Mouse (Mus musculus): Measurements from ENCODE around the gene Pnpla7. TPM values are rescaled to one million over a fixed set of nuclear protein-coding genes. Genes with fewer than 3 reads are reported as not detected.

Gene Pnpla7
- total RNA-seq, 1 experiment from 2014 or later, result 87.6 TPM

- no peak for ATAC-seq (replicated peaks; ENCODE audit: insufficient number of reproducible peaks, low FRiP score, low TSS enrichment, poor library complexity, severe bottlenecking)
Measured at GRCm38 (mm10) chr2:25055409-25056155, 79.7 kb downstream of the Pnpla7 start.

GRCm38 (mm10) chr2:25058926-25059325 lies 83.1 kb downstream of the Pnpla7 start:
- ATAC-seq (replicated peaks; ENCODE audit: insufficient number of reproducible peaks, low FRiP score, low TSS enrichment, poor library complexity, severe bottlenecking), result no peak

GRCm38 (mm10) chr2:25063523-25063922 lies 87.7 kb downstream of the Pnpla7 start:
- ATAC-seq (replicated peaks; ENCODE audit: insufficient number of reproducible peaks, low FRiP score, low TSS enrichment, poor library complexity, severe bottlenecking), result no peak

- ATAC-seq (replicated peaks; ENCODE audit: insufficient number of reproducible peaks, low FRiP score, low TSS enrichment, poor library complexity, severe bottlenecking), result no peak
Measured at GRCm38 (mm10) chr2:25064285-25064684, 88.5 kb downstream of the Pnpla7 start.

GRCm38 (mm10) chr2:25065537-25065936 lies 89.7 kb downstream of the Pnpla7 start:
- no peak for ATAC-seq (replicated peaks; ENCODE audit: insufficient number of reproducible peaks, low FRiP score, low TSS enrichment, poor library complexity, severe bottlenecking)

- ATAC-seq (replicated peaks; ENCODE audit: insufficient number of reproducible peaks, low FRiP score, low TSS enrichment, poor library complexity, severe bottlenecking), result no peak
Measured at GRCm38 (mm10) chr2:25066552-25066951, 90.7 kb downstream of the Pnpla7 start.

GRCm38 (mm10) chr2:25069537-25069936 lies 93.7 kb downstream of the Pnpla7 start:
- ATAC-seq (replicated peaks; ENCODE audit: insufficient number of reproducible peaks, low FRiP score, low TSS enrichment, poor library complexity, severe bottlenecking), result no peak

GRCm38 (mm10) chr2:25072398-25072797 lies 96.6 kb downstream of the Pnpla7 start:
- ATAC-seq (replicated peaks; ENCODE audit: insufficient number of reproducible peaks, low FRiP score, low TSS enrichment, poor library complexity, severe bottlenecking), result no peak

- no peak for ATAC-seq (replicated peaks; ENCODE audit: insufficient number of reproducible peaks, low FRiP score, low TSS enrichment, poor library complexity, severe bottlenecking)
Measured at GRCm38 (mm10) chr2:25075506-25075905, 99.7 kb downstream of the Pnpla7 start.

GRCm38 (mm10) chr2:25078967-25079366 lies 103.1 kb downstream of the Pnpla7 start:
- no peak for ATAC-seq (replicated peaks; ENCODE audit: insufficient number of reproducible peaks, low FRiP score, low TSS enrichment, poor library complexity, severe bottlenecking)

- ATAC-seq (replicated peaks; ENCODE audit: insufficient number of reproducible peaks, low FRiP score, low TSS enrichment, poor library complexity, severe bottlenecking), result no peak
Measured at GRCm38 (mm10) chr2:25080076-25080475, 104.2 kb downstream of the Pnpla7 start, which contains the start of gene Entpd8. Gene Entpd8, plus strand, starts transcription at chr2:25080304.

GRCm38 (mm10) chr2:25083697-25084096 lies 107.9 kb downstream of the Pnpla7 start:
- no peak for ATAC-seq (replicated peaks; ENCODE audit: insufficient number of reproducible peaks, low FRiP score, low TSS enrichment, poor library complexity, severe bottlenecking)

- no peak for ATAC-seq (replicated peaks; ENCODE audit: insufficient number of reproducible peaks, low FRiP score, low TSS enrichment, poor library complexity, severe bottlenecking)
Measured at GRCm38 (mm10) chr2:25085571-25085970, 109.7 kb downstream of the Pnpla7 start.

- ATAC-seq (replicated peaks; ENCODE audit: insufficient number of reproducible peaks, low FRiP score, low TSS enrichment, poor library complexity, severe bottlenecking), result no peak
Measured at GRCm38 (mm10) chr2:25087842-25088241, 112.0 kb downstream of the Pnpla7 start.

- no peak for ATAC-seq (replicated peaks; ENCODE audit: insufficient number of reproducible peaks, low FRiP score, low TSS enrichment, poor library complexity, severe bottlenecking)
Measured at GRCm38 (mm10) chr2:25088636-25089035, 112.8 kb downstream of the Pnpla7 start.

GRCm38 (mm10) chr2:25094785-25095108 lies 118.9 kb downstream of the Pnpla7 start:
- ATAC-seq (replicated peaks; ENCODE audit: insufficient number of reproducible peaks, low FRiP score, low TSS enrichment, poor library complexity, severe bottlenecking), result no peak

- no peak for ATAC-seq (replicated peaks; ENCODE audit: insufficient number of reproducible peaks, low FRiP score, low TSS enrichment, poor library complexity, severe bottlenecking)
Measured at GRCm38 (mm10) chr2:25095109-25095850, 119.4 kb downstream of the Pnpla7 start, which contains the start of gene Noxa1. Gene Noxa1, minus strand, starts transcription at chr2:25095149.

- ATAC-seq (replicated peaks; ENCODE audit: insufficient number of reproducible peaks, low FRiP score, low TSS enrichment, poor library complexity, severe bottlenecking), result no peak
Measured at GRCm38 (mm10) chr2:25098005-25098615, 122.3 kb downstream of the Pnpla7 start.

- ATAC-seq (replicated peaks; ENCODE audit: insufficient number of reproducible peaks, low FRiP score, low TSS enrichment, poor library complexity, severe bottlenecking), result no peak
Measured at GRCm38 (mm10) chr2:25098956-25099355, 123.1 kb downstream of the Pnpla7 start.

- ATAC-seq (replicated peaks; ENCODE audit: insufficient number of reproducible peaks, low FRiP score, low TSS enrichment, poor library complexity, severe bottlenecking), result no peak
Measured at GRCm38 (mm10) chr2:25099703-25100102, 123.9 kb downstream of the Pnpla7 start.

Measured in monocyte, adult 5-6 weeks (primary cell).